Mouse (Mus musculus): Measurements from ENCODE around the gene Llcfc1.

Gene Llcfc1

GRCm38 (mm10) chr6:41706275-41706674 lies 22.0 kb downstream of the Llcfc1 start:
- DNase-seq = no peak

GRCm38 (mm10) chr6:41710281-41710680 lies 26.1 kb downstream of the Llcfc1 start:
- no peak for DNase-seq

GRCm38 (mm10) chr6:41721430-41721829 lies 37.2 kb downstream of the Llcfc1 start:
- no peak for DNase-seq

- no peak for DNase-seq
Observed at GRCm38 (mm10) chr6:41727989-41728609, 43.9 kb downstream of the Llcfc1 start.

GRCm38 (mm10) chr6:41734719-41735470 lies 50.7 kb downstream of the Llcfc1 start:
- no peak for DNase-seq
